Comparison of ENCODE assay signal across 11 mouse cellular contexts in the genomic region with DNA sequence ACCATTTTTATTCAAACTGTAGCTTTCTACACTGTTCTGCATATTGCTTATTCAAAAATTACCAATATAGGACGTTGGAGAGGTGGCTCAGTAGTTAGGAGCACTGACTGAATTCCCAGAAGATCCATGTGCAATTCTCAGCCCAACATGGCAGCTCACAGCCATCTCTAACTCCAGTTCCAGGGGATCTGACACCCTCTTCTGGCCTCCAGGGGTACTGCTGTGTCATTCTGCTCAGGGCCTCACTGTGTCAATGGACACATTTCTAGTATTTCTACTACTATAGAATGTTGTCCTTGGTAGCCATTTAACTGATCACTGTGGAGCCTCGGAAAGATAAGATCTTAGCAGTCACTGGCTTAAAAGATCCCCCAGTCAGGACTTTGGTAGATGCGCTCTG. TPM values are rescaled to one million over a fixed set of nuclear protein-coding genes. Genes with fewer than 3 reads are reported as not detected.
DNase-seq lines count a peak whose midpoint lies in the region; ATAC-seq and TF ChIP-seq lines count a peak whose summit lies in the region.
"Had no signal": no experiment of that assay in that cellular context is flagged by ENCODE, and none has a peak within 500 bp of the region (broad histone marks: within the 10 kb centered on the region; RNA-seq: fewer than 3 reads in every experiment).

No protein-coding gene starts in this region.

- no peak overlapping the region for H3K9ac ChIP-seq in hindbrain, postnatal 0 days (replicated peaks; ENCODE audit: low read length)
- no peak overlapping the region for H3K9ac ChIP-seq in hindbrain, embryonic 11.5 days (ENCODE audit: low read depth, low read length)
- H3K9ac ChIP-seq: midbrain, embryonic 15.5 days had no signal

- peaks cover 3% of the 10 kb centered on the region; the same call in 1 of the 2 replicates for H3K36me3 ChIP-seq in hindbrain, postnatal 0 days (ENCODE audit: insufficient read depth, low read length)
- H3K36me3 ChIP-seq in hindbrain, embryonic 11.5 days (ENCODE audit: control insufficient read depth, insufficient read depth, low read length): no peaks in the 10 kb centered on the region
- H3K36me3 ChIP-seq in E14TG2a.4 (ENCODE audit: insufficient read depth, low read length): peaks cover 3% of the 10 kb centered on the region; the same call in 1 of the 2 replicates

- no peak for DNase-seq in hindbrain, postnatal 0 days (ENCODE audit: low spot score)
- DNase-seq in hindbrain, embryonic 11.5 days (ENCODE audit: low spot score): no peak
- DNase-seq in 3T3-L1 (ENCODE audit: low read depth, low spot score): peak; percentile 34
- DNase-seq in frontal cortex, postnatal 10 days (ENCODE audit: low spot score in 2 of 2): no peak
- DNase-seq in spleen, postnatal 14 days (ENCODE audit: low spot score in 2 of 2): no peak
- DNase-seq in frontal cortex, postnatal 25 days (ENCODE audit: low spot score in 2 of 2): no peak
- DNase-seq: cerebellum, postnatal 25 days had no signal

- no peak overlapping the region for H3K4me2 ChIP-seq in hindbrain, postnatal 0 days (ENCODE audit: low read depth, low read length)
- no peak overlapping the region for H3K4me2 ChIP-seq in hindbrain, embryonic 11.5 days (replicated peaks; ENCODE audit: low read depth, low read length)
- H3K4me2 ChIP-seq: midbrain, embryonic 15.5 days had no signal

- no peak overlapping the region for H3K27ac ChIP-seq in hindbrain, postnatal 0 days
- H3K27ac ChIP-seq in hindbrain, embryonic 11.5 days (ENCODE audit: low read depth, low read length): no peak overlapping the region
- H3K27ac ChIP-seq: heart, embryonic 10.5 days; midbrain, embryonic 15.5 days had no signal

- no peaks in the 10 kb centered on the region for H3K9me3 ChIP-seq in hindbrain, postnatal 0 days (ENCODE audit: low read length)
- H3K9me3 ChIP-seq in hindbrain, embryonic 11.5 days (ENCODE audit: control insufficient read depth, low read length): no peaks in the 10 kb centered on the region
- no peaks in the 10 kb centered on the region for H3K9me3 ChIP-seq in E14TG2a.4 (ENCODE audit: low read length)
- H3K9me3 ChIP-seq: heart, embryonic 10.5 days; midbrain, embryonic 15.5 days had no signal

- 0 out of 2 replicates have a peak, but pooled peaks cover 3% of the 10 kb centered on the region for H3K4me1 ChIP-seq in hindbrain, postnatal 0 days (ENCODE audit: insufficient read depth, low read length)
- 0 out of 2 replicates have a peak, but pooled peaks cover 3% of the 10 kb centered on the region for H3K4me1 ChIP-seq in hindbrain, embryonic 11.5 days (replicated peaks; ENCODE audit: control insufficient read depth, insufficient read depth, low read length)
- peaks cover 24% of the 10 kb centered on the region for H3K4me1 ChIP-seq in E14TG2a.4 (replicated peaks; ENCODE audit: low read depth, low read length)

- ATAC-seq in hindbrain, postnatal 0 days: no peak
- ATAC-seq in hindbrain, embryonic 11.5 days (ENCODE audit: low FRiP score): no peak
- peak; percentile 58 for ATAC-seq in inflammation-experienced regulatory T-cells, adult 6 months
- ATAC-seq: midbrain, embryonic 15.5 days had no signal

- H3K27me3 ChIP-seq in hindbrain, postnatal 0 days (ENCODE audit: insufficient read depth, low read length): no peaks in the 10 kb centered on the region
- no peaks in the 10 kb centered on the region for H3K27me3 ChIP-seq in hindbrain, embryonic 11.5 days (ENCODE audit: control insufficient read depth, insufficient read depth, low read length)
- no peaks in the 10 kb centered on the region for H3K27me3 ChIP-seq in E14TG2a.4 (ENCODE audit: insufficient read depth, low read length)
- H3K27me3 ChIP-seq: midbrain, embryonic 15.5 days had no signal

- no peak overlapping the region for H3K4me3 ChIP-seq in hindbrain, postnatal 0 days (ENCODE audit: low read length)
- no peak overlapping the region for H3K4me3 ChIP-seq in hindbrain, embryonic 11.5 days (ENCODE audit: low read depth, low read length)
- no peak overlapping the region for H3K4me3 ChIP-seq in E14TG2a.4 (replicated peaks; ENCODE audit: low read length)
- H3K4me3 ChIP-seq: heart, embryonic 10.5 days; midbrain, embryonic 15.5 days had no signal

- 67% methylated on average over 3 of the region's 3 CpGs for WGBS in hindbrain, postnatal 0 days
- WGBS in hindbrain, embryonic 11.5 days: 70% methylated on average over 3 of the region's 3 CpGs

- TF ChIP-seq CTCF in hindbrain, postnatal 0 days (IDR thresholded peaks at IDR 0.05; ENCODE audit: low read depth): peak; percentile 41; the same call in 1 of the 2 replicates
- peak; percentile 86 for TF ChIP-seq CTCF in E14TG2a.4 (conservative IDR thresholded peaks at IDR 0.05; ENCODE audit: low read length)

RNA-seq across cellular contexts. Expression of gene Med17, which starts 5.7 kb away (rescaled TPM):
- total RNA-seq in hindbrain, postnatal 0 days (2014; rRNA removed): 21.9 and 28.8 TPM in 2 replicates
- polyA plus RNA-seq in hindbrain, postnatal 0 days (2015; fragmentation: Nextera tagmentation; extraction: Ambion mirVana): 19.0 and 22.1 TPM in 2 replicates
- polyA plus RNA-seq in hindbrain, embryonic 11.5 days (2014; fragmentation: Nextera tagmentation; extraction: Ambion mirVana): 37.3 and 41.2 TPM in 2 replicates
- polyA plus RNA-seq in inflammation-experienced regulatory T-cells, adult 6 months (2017; shearing (Covaris generic)): 10 to 100 TPM; 21.2 to 39.0 (median 24.7) TPM

RNA-seq across cellular contexts. Expression of gene Taf1d, which starts 20.6 kb away (rescaled TPM):
- 34.6 and 72.7 TPM in 2 replicates for total RNA-seq in hindbrain, postnatal 0 days (2014; rRNA removed)
- polyA plus RNA-seq in hindbrain, postnatal 0 days (2015; fragmentation: Nextera tagmentation; extraction: Ambion mirVana): 46.3 and 54.9 TPM in 2 replicates
- polyA plus RNA-seq in hindbrain, embryonic 11.5 days (2014; fragmentation: Nextera tagmentation; extraction: Ambion mirVana): 56.3 and 64.0 TPM in 2 replicates
- 100 to 1,000 TPM; 108 to 150 (median 131) TPM for polyA plus RNA-seq in inflammation-experienced regulatory T-cells, adult 6 months (2017; shearing (Covaris generic))

RNA-seq across cellular contexts. Expression of gene 4931406C07Rik, which starts 20.8 kb away (rescaled TPM):
- total RNA-seq in hindbrain, postnatal 0 days (2014; rRNA removed): 11.0 and 11.1 TPM in 2 replicates
- 14.8 and 15.7 TPM in 2 replicates for polyA plus RNA-seq in hindbrain, postnatal 0 days (2015; fragmentation: Nextera tagmentation; extraction: Ambion mirVana)
- 7.0 and 8.0 TPM in 2 replicates for polyA plus RNA-seq in hindbrain, embryonic 11.5 days (2014; fragmentation: Nextera tagmentation; extraction: Ambion mirVana)
- 1 to 10 TPM; 3.2 to 7.2 (median 5.0) TPM for polyA plus RNA-seq in inflammation-experienced regulatory T-cells, adult 6 months (2017; shearing (Covaris generic))

RNA-seq across cellular contexts. Expression of gene Vstm5, which starts 46.6 kb away (rescaled TPM):
- 31.4 and 36.0 TPM in 2 replicates for total RNA-seq in hindbrain, postnatal 0 days (2014; rRNA removed)
- polyA plus RNA-seq in hindbrain, postnatal 0 days (2015; fragmentation: Nextera tagmentation; extraction: Ambion mirVana): 27.4 and 27.9 TPM in 2 replicates
- polyA plus RNA-seq in hindbrain, embryonic 11.5 days (2014; fragmentation: Nextera tagmentation; extraction: Ambion mirVana): 1.8 and 2.1 TPM in 2 replicates
- polyA plus RNA-seq in inflammation-experienced regulatory T-cells, adult 6 months (2017; shearing (Covaris generic)): not detected
